In the genomic region with DNA sequence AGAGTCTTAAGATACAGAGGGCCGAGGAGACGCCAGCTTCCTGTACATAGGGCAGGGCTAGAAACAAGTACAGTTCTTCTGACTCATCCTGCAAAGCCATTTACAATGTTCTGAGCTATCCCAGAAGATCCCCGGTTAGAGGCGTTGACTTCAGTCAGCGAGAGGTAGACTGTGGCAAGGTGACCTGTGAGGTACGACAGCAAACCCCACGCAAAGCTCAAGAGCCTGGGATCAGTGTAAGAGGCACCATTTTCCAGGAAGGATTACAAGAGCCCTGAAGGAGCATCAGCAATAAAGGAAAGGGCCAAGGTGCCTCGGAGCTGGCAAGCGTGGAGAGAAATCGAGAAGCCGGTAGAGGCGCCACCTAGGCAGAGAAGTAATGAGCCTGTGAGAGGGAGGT, we compare ENCODE assay signal across 22 mouse cellular contexts.
DNase-seq lines count a peak whose midpoint lies in the region; ATAC-seq and TF ChIP-seq lines count a peak whose summit lies in the region.
"Had no signal": no experiment of that assay in that cellular context is flagged by ENCODE, and none has a peak within 500 bp of the region (broad histone marks: within the 10 kb centered on the region; RNA-seq: fewer than 3 reads in every experiment).

No protein-coding gene starts in this region.

- H3K4me3 ChIP-seq in heart, embryonic 12.5 days: no peak overlapping the region
- no peak overlapping the region for H3K4me3 ChIP-seq in liver, postnatal 0 days (ENCODE audit: low read depth, low read length)
- no peak overlapping the region for H3K4me3 ChIP-seq in liver, embryonic 11.5 days (ENCODE audit: low read depth, low read length)

- 0 out of 2 replicates have a peak, but pooled peaks cover 4% of the 10 kb centered on the region for H3K4me1 ChIP-seq in heart, embryonic 12.5 days (replicated peaks)
- peaks cover 11% of the 10 kb centered on the region; the same call in 1 of the 2 replicates for H3K4me1 ChIP-seq in liver, postnatal 0 days (ENCODE audit: insufficient read depth)
- H3K4me1 ChIP-seq in liver, embryonic 11.5 days (replicated peaks; ENCODE audit: control insufficient read depth, insufficient read depth, low read length): no peaks in the 10 kb centered on the region

- no peak for TF ChIP-seq EP300 in liver, postnatal 0 days (IDR thresholded peaks at IDR 0.05; ENCODE audit: low read depth)

- peak; percentile 25 for DNase-seq in heart, adult 11 months
- DNase-seq in liver, postnatal 0 days: no peak
- DNase-seq in liver, embryonic 11.5 days (ENCODE audit: low spot score): no peak
- peak; percentile 65 for DNase-seq in fat pad, adult 2 months (ENCODE audit: extremely low read depth, low read depth, low spot score)
- DNase-seq in gonadal fat pad, adult 2 months (ENCODE audit: low read depth): peak; percentile 55
- DNase-seq in left cerebral cortex, postnatal 4 days: no peak
- DNase-seq in cerebellum, postnatal 25 days: no peak
- DNase-seq: adrenal gland, adult 2 months; adrenal gland, adult 8-10 months; adrenal gland, postnatal 10 days; adrenal gland, postnatal 14 days; adrenal gland, postnatal 25 days; adrenal gland, postnatal 36 days; B cell, adult 2 months; cerebellum, adult 11 months; cerebellum, adult 11-12 months had no signal

- intact Hi-C loops in left cerebral cortex, postnatal 4 days (cut with DNase I): no loop called here

- no peak overlapping the region for H3K4me2 ChIP-seq in heart, embryonic 12.5 days
- no peak overlapping the region for H3K4me2 ChIP-seq in liver, postnatal 0 days (ENCODE audit: low read depth, low read length)
- no peak overlapping the region for H3K4me2 ChIP-seq in liver, embryonic 11.5 days

- H3K9ac ChIP-seq in heart, embryonic 12.5 days: no peak overlapping the region
- no peak overlapping the region for H3K9ac ChIP-seq in liver, postnatal 0 days (replicated peaks)
- H3K9ac ChIP-seq in liver, embryonic 11.5 days (ENCODE audit: low read depth, low read length): no peak overlapping the region

- WGBS in heart, embryonic 12.5 days: 85% methylated on average over 12 of the region's 12 CpGs
- 84% methylated on average over 12 of the region's 12 CpGs for WGBS in liver, postnatal 0 days (ENCODE audit: insufficient replicate concordance)
- 87% methylated on average over 12 of the region's 12 CpGs for WGBS in liver, embryonic 11.5 days

- no peaks in the 10 kb centered on the region for H3K9me3 ChIP-seq in heart, embryonic 12.5 days (replicated peaks)
- H3K9me3 ChIP-seq in liver, postnatal 0 days (ENCODE audit: low read length): no peaks in the 10 kb centered on the region
- H3K9me3 ChIP-seq in liver, embryonic 11.5 days (ENCODE audit: control insufficient read depth, low read length): no peaks in the 10 kb centered on the region
- H3K9me3 ChIP-seq: G1E had no signal

- no peaks in the 10 kb centered on the region for H3K36me3 ChIP-seq in heart, embryonic 12.5 days
- H3K36me3 ChIP-seq in liver, postnatal 0 days (replicated peaks; ENCODE audit: insufficient read depth, low read length): no peaks in the 10 kb centered on the region
- no peaks in the 10 kb centered on the region for H3K36me3 ChIP-seq in liver, embryonic 11.5 days (ENCODE audit: control insufficient read depth, insufficient read depth, low read length)
- H3K36me3 ChIP-seq: G1E had no signal

- TF ChIP-seq CTCF in liver, postnatal 0 days (IDR thresholded peaks at IDR 0.05; ENCODE audit: low read depth): no peak

- no peak for ATAC-seq in heart, embryonic 12.5 days (ENCODE audit: insufficient number of reproducible peaks, low FRiP score)
- 0 out of 2 replicates have a peak, but pooled peaks have one; percentile 5 for ATAC-seq in liver, postnatal 0 days
- no peak for ATAC-seq in liver, embryonic 11.5 days (replicated peaks; ENCODE audit: low FRiP score)
- ATAC-seq: activated CD4-positive, CD25-positive, alpha-beta regulatory T cell, adult 4 months; CD4-positive, CD25-positive, alpha-beta regulatory T cell, adult 4 months; Patski had no signal

- no peak overlapping the region for H3K27ac ChIP-seq in heart, embryonic 12.5 days (ENCODE audit: poor library complexity, severe bottlenecking)
- H3K27ac ChIP-seq in liver, postnatal 0 days (ENCODE audit: low read depth): no peak overlapping the region
- no peak overlapping the region for H3K27ac ChIP-seq in liver, embryonic 11.5 days (ENCODE audit: low read depth, low read length)

- H3K27me3 ChIP-seq in heart, embryonic 12.5 days (replicated peaks): no peaks in the 10 kb centered on the region
- no peaks in the 10 kb centered on the region for H3K27me3 ChIP-seq in liver, postnatal 0 days (ENCODE audit: insufficient read depth, low read length)
- no peaks in the 10 kb centered on the region for H3K27me3 ChIP-seq in liver, embryonic 11.5 days (replicated peaks; ENCODE audit: control insufficient read depth, insufficient read depth, low read length)
- H3K27me3 ChIP-seq: CH12.LX, Patski had no signal

Comparison
In these comparisons a context has a peak if more than half of its experiments do, and no peak if none do; other contexts are left out.
1. DNase-seq: peak in heart, adult 11 months (single experiment), fat pad, adult 2 months (single experiment) and gonadal fat pad, adult 2 months (single experiment); none in liver, postnatal 0 days (single experiment), liver, embryonic 11.5 days (single experiment), left cerebral cortex, postnatal 4 days (single experiment) and cerebellum, postnatal 25 days (0 of 2).